Mouse (Mus musculus) lung, postnatal 0 days (tissue): ENCODE measurements at regions not wholly inside any gene's neighbourhood (a gene's known extent, or its start where the extent isn't known, plus 50 kb on each side); places are given as distances from the start of the nearest gene placed in this dataset.

Experiments used
- CTCF ChIP-seq: IDR thresholded peaks from 2 replicates; pipeline ENCODE4 v1.5.1; 2016; ENCODE audit warnings: antibody characterized with exemption, mild to moderate bottlenecking
- EP300 ChIP-seq: IDR thresholded peaks from 2 replicates; pipeline ENCODE4 v1.6.1; 2016; ENCODE audit warnings: antibody characterized with exemption, mild to moderate bottlenecking, control low read depth

DNA sequence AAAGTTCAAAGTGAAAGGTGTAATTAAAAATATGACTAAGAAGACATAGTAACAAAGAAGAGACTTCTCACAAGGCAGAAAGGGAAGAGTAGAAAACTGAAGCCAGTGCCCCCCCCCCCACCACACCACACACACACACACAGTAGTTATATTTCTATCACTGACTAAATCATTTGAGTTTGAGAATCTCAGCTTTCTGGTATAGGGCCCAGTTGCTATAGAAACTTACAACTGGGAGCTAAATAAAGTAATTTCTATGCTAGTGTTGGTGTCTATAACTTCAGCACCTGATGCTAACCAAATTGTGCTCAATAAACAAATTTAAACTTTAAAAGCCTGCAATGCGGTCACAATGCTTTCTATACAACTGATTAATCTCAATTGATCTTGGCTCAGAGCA, 153.4 kb upstream of the Speer2 start:
- no peak for TF ChIP-seq EP300
- TF ChIP-seq CTCF, result no peak
